Mouse (Mus musculus) retina, adult 2 months (tissue): ENCODE measurements around the gene Cdcp2.
"Not testable (repeated sequence)": the region's sequence is repeated elsewhere in the genome, so short reads cannot be mapped to it uniquely, and the experiment has no call there.

Experiments used
- DNase-seq: peaks from one replicate; pipeline ENCODE4 v3.0.0-alpha.2; 2012; ENCODE audit warnings: low read depth, low spot score

Gene Cdcp2

GRCm38 (mm10) chr4:107091696-107092095, 5.0 kb upstream of the Cdcp2 start:
- DNase-seq = no peak

- no peak for DNase-seq
Observed at GRCm38 (mm10) chr4:107094484-107095187, 2.1 kb upstream of the Cdcp2 start.

GRCm38 (mm10) chr4:107096043-107096442, 648 bp upstream of the Cdcp2 start:
- DNase-seq = no peak

GRCm38 (mm10) chr4:107097871-107098270, 1.2 kb downstream of the Cdcp2 start:
- no peak for DNase-seq

- no peak for DNase-seq
Observed at GRCm38 (mm10) chr4:107098375-107098774, 1.7 kb downstream of the Cdcp2 start.

- DNase-seq = no peak
Observed at GRCm38 (mm10) chr4:107098791-107099525, 2.3 kb downstream of the Cdcp2 start.

- DNase-seq = no peak
Observed at GRCm38 (mm10) chr4:107102220-107102619, 5.5 kb downstream of the Cdcp2 start.

- no peak for DNase-seq
Observed at GRCm38 (mm10) chr4:107106777-107107176, 10.1 kb downstream of the Cdcp2 start.

- DNase-seq = no peak
Observed at GRCm38 (mm10) chr4:107108291-107108731, 11.6 kb downstream of the Cdcp2 start.

GRCm38 (mm10) chr4:107109181-107109580, 12.5 kb downstream of the Cdcp2 start:
- DNase-seq = not testable (repeated sequence)

GRCm38 (mm10) chr4:107114278-107114677, 17.6 kb downstream of the Cdcp2 start:
- DNase-seq = no peak

- DNase-seq = no peak
Observed at GRCm38 (mm10) chr4:107117741-107118385, 21.2 kb downstream of the Cdcp2 start.

- no peak for DNase-seq
Observed at GRCm38 (mm10) chr4:107119056-107119455, 22.4 kb downstream of the Cdcp2 start.

GRCm38 (mm10) chr4:107120676-107121075, 24.0 kb downstream of the Cdcp2 start:
- no peak for DNase-seq

GRCm38 (mm10) chr4:107121165-107121943, 24.7 kb downstream of the Cdcp2 start:
- no peak for DNase-seq

GRCm38 (mm10) chr4:107124376-107124775, 27.7 kb downstream of the Cdcp2 start:
- no peak for DNase-seq

GRCm38 (mm10) chr4:107125101-107125500, 28.4 kb downstream of the Cdcp2 start:
- no peak for DNase-seq

GRCm38 (mm10) chr4:107126389-107126788, 29.7 kb downstream of the Cdcp2 start:
- DNase-seq = no peak

GRCm38 (mm10) chr4:107126891-107127524, 30.3 kb downstream of the Cdcp2 start:
- DNase-seq = no peak

GRCm38 (mm10) chr4:107127901-107128669, 31.4 kb downstream of the Cdcp2 start:
- peak; percentile 90 for DNase-seq
